ENCODE assay signal across 10 mouse cellular contexts in the genomic region with DNA sequence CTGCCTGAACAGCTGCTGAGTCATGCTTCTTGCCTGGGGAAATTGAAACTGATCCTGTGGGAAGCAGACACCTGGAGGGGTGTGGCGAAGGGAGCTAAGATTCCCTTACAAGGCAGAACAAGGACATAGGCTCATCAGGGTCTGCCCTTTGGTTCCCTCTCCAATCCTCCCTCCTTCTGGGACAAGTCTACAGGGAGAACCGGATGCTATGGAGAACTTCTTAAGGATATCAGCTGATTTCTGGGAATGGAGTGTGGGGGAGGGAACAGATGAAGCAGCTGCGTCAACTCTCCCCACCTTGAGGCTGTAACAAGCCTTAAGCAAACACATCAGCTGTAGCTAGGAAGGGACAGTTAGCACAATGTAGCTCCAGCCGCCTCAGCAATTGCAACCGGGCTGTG. TPM values are rescaled to one million over a fixed set of nuclear protein-coding genes. Genes with fewer than 3 reads are reported as not detected.
DNase-seq lines count a peak whose midpoint lies in the region; ATAC-seq and TF ChIP-seq lines count a peak whose summit lies in the region.
"Had no signal": no experiment of that assay in that cellular context is flagged by ENCODE, and none has a peak within 500 bp of the region (broad histone marks: within the 10 kb centered on the region; RNA-seq: fewer than 3 reads in every experiment).

No protein-coding gene starts in this region.

- H3K4me3 ChIP-seq in hindbrain, postnatal 0 days (ENCODE audit: low read length), result no peak overlapping the region
- H3K4me3 ChIP-seq in hindbrain, embryonic 11.5 days (ENCODE audit: low read depth, low read length), result no peak overlapping the region
- H3K4me3 ChIP-seq in embryonic facial prominence, embryonic 11.5 days (ENCODE audit: low read depth, low read length), result no peak overlapping the region
- H3K4me3 ChIP-seq in liver, embryonic 16.5 days (ENCODE audit: low read depth, low read length), result no peak overlapping the region
- H3K4me3 ChIP-seq: forebrain, embryonic 15.5 days had no signal

- H3K9me3 ChIP-seq in hindbrain, postnatal 0 days (ENCODE audit: low read length), result no peaks in the 10 kb centered on the region
- no peaks in the 10 kb centered on the region for H3K9me3 ChIP-seq in hindbrain, embryonic 11.5 days (ENCODE audit: control insufficient read depth, low read length)
- H3K9me3 ChIP-seq in embryonic facial prominence, embryonic 11.5 days (replicated peaks; ENCODE audit: control insufficient read depth, low read length), result no peaks in the 10 kb centered on the region
- no peaks in the 10 kb centered on the region for H3K9me3 ChIP-seq in liver, embryonic 16.5 days (replicated peaks; ENCODE audit: control insufficient read depth, low read length)
- H3K9me3 ChIP-seq: forebrain, embryonic 15.5 days had no signal

- no peak for ATAC-seq in hindbrain, postnatal 0 days
- no peak for ATAC-seq in hindbrain, embryonic 11.5 days (ENCODE audit: low FRiP score)
- no peak for ATAC-seq in embryonic facial prominence, embryonic 11.5 days (replicated peaks; ENCODE audit: insufficient number of reproducible peaks, low FRiP score, low TSS enrichment, low read depth)
- peak; percentile 5; the same call in 1 of the 2 replicates for ATAC-seq in liver, embryonic 16.5 days (ENCODE audit: low read depth)
- ATAC-seq in activated CD4-positive, CD25-positive, alpha-beta regulatory T cell, adult 4 months, result no peak
- ATAC-seq: forebrain, embryonic 15.5 days had no signal

- TF ChIP-seq CTCF in hindbrain, postnatal 0 days (IDR thresholded peaks at IDR 0.05; ENCODE audit: low read depth), result no peak

- WGBS in hindbrain, postnatal 0 days, result 70% methylated on average over 5 of the region's 5 CpGs
- 67% methylated on average over 5 of the region's 5 CpGs for WGBS in hindbrain, embryonic 11.5 days
- 61% methylated on average over 5 of the region's 5 CpGs for whole genome bisulfite sequencing in embryonic facial prominence, embryonic 11.5 days
- 25% methylated on average over 5 of the region's 5 CpGs for WGBS in liver, embryonic 16.5 days (ENCODE audit: insufficient replicate concordance)

- H3K4me1 ChIP-seq in hindbrain, postnatal 0 days (ENCODE audit: insufficient read depth, low read length), result no peaks in the 10 kb centered on the region
- no peaks in the 10 kb centered on the region for H3K4me1 ChIP-seq in hindbrain, embryonic 11.5 days (replicated peaks; ENCODE audit: control insufficient read depth, insufficient read depth, low read length)
- no peaks in the 10 kb centered on the region for H3K4me1 ChIP-seq in embryonic facial prominence, embryonic 11.5 days (ENCODE audit: control insufficient read depth, insufficient read depth, low read length)
- H3K4me1 ChIP-seq in liver, embryonic 16.5 days (ENCODE audit: control insufficient read depth, low read depth, low read length), result peaks cover 19% of the 10 kb centered on the region
- H3K4me1 ChIP-seq: forebrain, embryonic 15.5 days had no signal

- intact Hi-C loops in gastrocnemius, postnatal 36 days (cut with DNase I), result no loop called here

- 0 out of 2 replicates have a peak overlapping the region, but pooled peaks have one; percentile 21 for H3K27ac ChIP-seq in hindbrain, postnatal 0 days
- no peak overlapping the region for H3K27ac ChIP-seq in hindbrain, embryonic 11.5 days (ENCODE audit: low read depth, low read length)
- H3K27ac ChIP-seq in embryonic facial prominence, embryonic 11.5 days (replicated peaks; ENCODE audit: low read depth, low read length), result 0 out of 2 replicates have a peak overlapping the region, but pooled peaks have one; percentile 13
- peak overlapping the region; percentile 71 for H3K27ac ChIP-seq in liver, embryonic 16.5 days (ENCODE audit: low read length)
- H3K27ac ChIP-seq: forebrain, embryonic 15.5 days had no signal

- H3K36me3 ChIP-seq in hindbrain, postnatal 0 days (ENCODE audit: insufficient read depth, low read length), result no peaks in the 10 kb centered on the region
- no peaks in the 10 kb centered on the region for H3K36me3 ChIP-seq in hindbrain, embryonic 11.5 days (ENCODE audit: control insufficient read depth, insufficient read depth, low read length)
- no peaks in the 10 kb centered on the region for H3K36me3 ChIP-seq in embryonic facial prominence, embryonic 11.5 days (replicated peaks; ENCODE audit: control insufficient read depth, insufficient read depth, low read depth, low read length)
- H3K36me3 ChIP-seq in liver, embryonic 16.5 days (ENCODE audit: control insufficient read depth, insufficient read depth), result no peaks in the 10 kb centered on the region
- H3K36me3 ChIP-seq: forebrain, embryonic 15.5 days had no signal

- H3K9ac ChIP-seq in hindbrain, postnatal 0 days (replicated peaks; ENCODE audit: low read length), result no peak overlapping the region
- no peak overlapping the region for H3K9ac ChIP-seq in hindbrain, embryonic 11.5 days (ENCODE audit: low read depth, low read length)
- no peak overlapping the region for H3K9ac ChIP-seq in embryonic facial prominence, embryonic 11.5 days (replicated peaks; ENCODE audit: low read length)
- no peak overlapping the region for H3K9ac ChIP-seq in liver, embryonic 16.5 days (ENCODE audit: low read depth, low read length)
- H3K9ac ChIP-seq: forebrain, embryonic 15.5 days had no signal

- no peak overlapping the region for H3K4me2 ChIP-seq in hindbrain, postnatal 0 days (ENCODE audit: low read depth, low read length)
- H3K4me2 ChIP-seq in hindbrain, embryonic 11.5 days (replicated peaks; ENCODE audit: low read depth, low read length), result no peak overlapping the region
- H3K4me2 ChIP-seq in embryonic facial prominence, embryonic 11.5 days (ENCODE audit: low read depth, low read length), result no peak overlapping the region
- H3K4me2 ChIP-seq in liver, embryonic 16.5 days (ENCODE audit: low read depth, low read length), result no peak overlapping the region
- H3K4me2 ChIP-seq: forebrain, embryonic 15.5 days had no signal

- H3K27me3 ChIP-seq in hindbrain, postnatal 0 days (ENCODE audit: insufficient read depth, low read length), result no peaks in the 10 kb centered on the region
- H3K27me3 ChIP-seq in hindbrain, embryonic 11.5 days (ENCODE audit: control insufficient read depth, insufficient read depth, low read length), result no peaks in the 10 kb centered on the region
- no peaks in the 10 kb centered on the region for H3K27me3 ChIP-seq in embryonic facial prominence, embryonic 11.5 days (ENCODE audit: control insufficient read depth, insufficient read depth, low read length)
- no peaks in the 10 kb centered on the region for H3K27me3 ChIP-seq in liver, embryonic 16.5 days (ENCODE audit: control insufficient read depth, insufficient read depth, low read depth, low read length)
- H3K27me3 ChIP-seq: forebrain, embryonic 15.5 days had no signal

- DNase-seq in hindbrain, postnatal 0 days (ENCODE audit: low spot score), result no peak
- no peak for DNase-seq in hindbrain, embryonic 11.5 days (ENCODE audit: low spot score)
- peak; percentile 98 for DNase-seq in ES-CJ7 (ENCODE audit: low read depth, low spot score)
- no peak for DNase-seq in embryonic facial prominence, embryonic 11.5 days (ENCODE audit: low spot score)
- DNase-seq in cerebellum, adult 9-10 months, result no peak
- no peak for DNase-seq in gastrocnemius, postnatal 36 days
- DNase-seq: layer of hippocampus, adult 9-11 months had no signal

RNA-seq across cellular contexts. Expression of a gene that starts 17.8 kb away (rescaled TPM):
- total RNA-seq in hindbrain, postnatal 0 days (2014; rRNA removed), result 19.0 and 21.8 TPM in 2 replicates
- 23.3 and 24.0 TPM in 2 replicates for polyA plus RNA-seq in hindbrain, postnatal 0 days (2015; fragmentation: Nextera tagmentation; extraction: Ambion mirVana)
- polyA plus RNA-seq in hindbrain, embryonic 11.5 days (2014; fragmentation: Nextera tagmentation; extraction: Ambion mirVana), result 6.8 and 7.7 TPM in 2 replicates
- polyA plus RNA-seq in embryonic facial prominence, embryonic 11.5 days (2014; fragmentation: Nextera tagmentation; extraction: Ambion mirVana), result 5.1 and 6.0 TPM in 2 replicates
- polyA plus RNA-seq in liver, embryonic 16.5 days (2015; fragmentation: Nextera tagmentation; extraction: Ambion mirVana), result 181 and 206 TPM in 2 replicates
- 10 to 100 TPM in 1 of 2 experiments, 1 to 10 TPM in 1; 7.2 to 10.5 TPM for total RNA-seq in gastrocnemius, postnatal 36 days (2021)
- 100 to 1,000 TPM; 309 to 317 TPM for polyA plus RNA-seq in activated CD4-positive, CD25-positive, alpha-beta regulatory T cell, adult 4 months (2017; shearing (Covaris generic))
